Mouse (Mus musculus): ENCODE measurements at regions not wholly inside any gene's neighbourhood (a gene's known extent, or its start where the extent isn't known, plus 50 kb on each side); places are given as distances from the start of the nearest gene placed in this dataset.
A peak's percentile ranks its signal among the peaks of the same experiment; 100 is the strongest.

GRCm38 (mm10) chr19:14343890-14344289 is 254.0 kb downstream of the Tle4 start:
- DNase-seq (ENCODE audit: low spot score) = no peak

- DNase-seq (ENCODE audit: low spot score) = no peak
Observed at GRCm38 (mm10) chr19:14344467-14344866, 253.4 kb downstream of the Tle4 start.

- DNase-seq (ENCODE audit: low spot score) = no peak
Observed at GRCm38 (mm10) chr19:14347026-14347425, 250.8 kb downstream of the Tle4 start.

- DNase-seq (ENCODE audit: low spot score) = no peak
Observed at GRCm38 (mm10) chr19:14347429-14347828, 250.4 kb downstream of the Tle4 start.

DNA sequence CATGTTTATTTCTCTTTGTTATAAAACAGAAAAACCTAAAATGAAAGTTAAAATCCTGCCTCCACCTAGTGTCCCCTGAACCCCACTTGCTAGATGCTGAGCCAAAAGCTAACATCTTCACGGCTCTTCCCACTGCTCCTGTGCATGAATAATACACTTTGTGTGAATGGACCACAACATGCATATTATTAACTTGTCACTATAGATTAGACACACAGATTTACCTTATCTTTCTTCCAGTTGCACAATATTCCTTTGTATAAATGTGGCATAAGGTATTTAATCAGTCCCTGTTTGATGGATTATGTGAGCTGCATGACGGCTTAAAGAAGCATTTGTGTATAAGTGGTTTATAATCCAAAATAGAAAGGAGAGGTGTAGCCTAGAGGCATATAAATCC is 248.1 kb downstream of the Tle4 start:
- DNase-seq (ENCODE audit: low spot score) = no peak

DNA sequence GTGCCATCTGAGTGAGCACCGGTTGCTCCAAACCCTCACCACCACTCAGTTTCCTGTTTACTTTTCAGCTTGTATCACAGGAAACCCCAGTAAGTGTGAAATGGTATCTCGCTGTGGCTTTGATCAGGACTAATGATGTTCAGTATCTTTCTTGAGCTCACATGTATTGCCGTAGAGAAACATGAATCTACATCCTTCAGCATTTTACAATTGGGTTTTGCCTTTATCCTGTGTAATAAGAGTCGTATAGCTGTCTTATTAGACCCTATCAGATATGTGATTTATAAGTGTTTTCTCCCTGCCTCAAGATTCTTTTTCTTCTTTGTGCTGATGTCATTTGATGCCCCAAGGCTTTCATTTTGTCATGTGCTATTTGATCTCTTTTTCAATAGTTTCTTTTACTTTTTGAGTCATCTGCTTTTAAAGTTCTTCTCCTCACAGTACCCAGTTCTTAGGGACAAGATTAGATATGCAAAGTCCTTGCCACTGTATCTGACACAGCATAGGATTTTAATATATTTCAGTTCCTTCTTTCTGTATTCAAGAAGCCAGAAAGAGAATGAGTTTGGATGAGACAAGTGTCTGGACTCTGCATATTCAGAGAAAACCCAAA is 246.0 kb downstream of the Tle4 start:
- DNase-seq (ENCODE audit: low spot score) = no peak

DNA sequence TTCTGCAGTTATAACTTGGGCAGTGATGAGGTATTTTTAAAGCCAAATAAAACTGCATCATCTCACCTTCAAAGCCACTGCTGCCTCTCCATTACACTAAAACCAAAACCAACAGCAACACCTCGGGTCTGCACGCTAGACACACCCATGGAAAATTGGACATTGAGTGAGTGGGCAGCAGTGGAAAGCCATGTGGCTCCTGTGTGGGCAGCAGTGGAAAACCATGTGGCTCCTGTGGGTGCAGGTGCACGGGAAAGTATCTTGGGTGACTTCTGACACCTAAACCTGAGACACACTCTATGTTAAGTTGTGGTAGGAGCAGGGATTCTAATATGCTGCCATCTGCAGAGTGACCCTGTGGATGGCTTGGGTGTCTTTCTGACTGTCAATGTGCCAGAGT is 245.3 kb downstream of the Tle4 start:
- no peak for DNase-seq (ENCODE audit: low spot score)

GRCm38 (mm10) chr19:14353151-14353550 is 244.7 kb downstream of the Tle4 start:
- no peak for DNase-seq (ENCODE audit: low spot score)

GRCm38 (mm10) chr19:14355128-14355527 is 242.7 kb downstream of the Tle4 start:
- DNase-seq (ENCODE audit: low spot score) = no peak

GRCm38 (mm10) chr19:14355946-14356345 is 241.9 kb downstream of the Tle4 start:
- no peak for DNase-seq (ENCODE audit: low spot score)

DNA sequence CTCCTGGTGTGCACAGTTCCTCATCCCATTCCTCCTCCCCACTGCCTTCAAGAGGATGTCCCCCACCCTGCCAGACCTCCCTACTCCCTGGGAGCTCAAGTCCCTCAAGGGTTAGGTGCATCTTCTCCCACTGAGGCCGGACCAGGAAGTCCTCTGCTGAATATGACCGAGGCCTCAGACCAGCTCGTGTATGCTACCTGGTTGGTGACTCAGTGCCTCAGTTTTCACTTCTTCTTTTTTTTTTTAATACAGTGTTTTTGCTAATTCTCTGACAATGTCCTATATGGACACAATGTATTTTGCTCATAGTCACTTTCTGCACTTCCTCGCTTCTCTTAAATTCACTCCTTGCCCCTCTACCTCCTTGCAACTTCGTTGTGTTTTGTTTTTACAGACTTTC is 237.2 kb downstream of the Tle4 start:
- no peak for DNase-seq (ENCODE audit: low spot score)

DNA sequence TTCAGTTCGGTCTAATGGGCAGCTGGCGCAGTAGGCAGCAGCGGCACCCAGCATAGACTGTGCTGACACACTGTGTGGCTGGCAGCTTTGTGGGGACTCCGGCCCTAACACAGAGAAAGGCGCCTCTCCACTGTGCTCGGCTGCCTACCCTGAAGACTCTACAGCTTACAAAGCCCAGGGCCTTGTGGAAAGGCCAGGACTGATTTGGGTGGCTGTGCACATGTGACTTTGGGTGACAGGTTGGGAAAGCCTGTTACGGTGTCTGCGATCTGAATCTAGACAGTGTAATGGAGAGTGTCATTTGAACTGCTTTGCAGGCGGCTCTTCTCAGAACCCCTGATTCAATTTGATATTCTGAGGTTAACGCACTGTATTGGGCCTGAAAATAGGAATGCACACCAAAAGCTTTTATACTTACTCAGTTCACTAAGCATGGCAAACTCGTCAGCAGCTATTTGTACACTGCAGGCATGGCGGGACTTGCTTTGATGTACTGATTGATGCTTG is 228.7 kb downstream of the Tle4 start:
- peak; percentile 27 for DNase-seq (ENCODE audit: low spot score)

- no peak for DNase-seq (ENCODE audit: low spot score)
Observed at GRCm38 (mm10) chr19:14371360-14371759, 226.5 kb downstream of the Tle4 start.

- DNase-seq (ENCODE audit: low spot score) = no peak
Observed at GRCm38 (mm10) chr19:14373996-14374395, 223.9 kb downstream of the Tle4 start.

DNA sequence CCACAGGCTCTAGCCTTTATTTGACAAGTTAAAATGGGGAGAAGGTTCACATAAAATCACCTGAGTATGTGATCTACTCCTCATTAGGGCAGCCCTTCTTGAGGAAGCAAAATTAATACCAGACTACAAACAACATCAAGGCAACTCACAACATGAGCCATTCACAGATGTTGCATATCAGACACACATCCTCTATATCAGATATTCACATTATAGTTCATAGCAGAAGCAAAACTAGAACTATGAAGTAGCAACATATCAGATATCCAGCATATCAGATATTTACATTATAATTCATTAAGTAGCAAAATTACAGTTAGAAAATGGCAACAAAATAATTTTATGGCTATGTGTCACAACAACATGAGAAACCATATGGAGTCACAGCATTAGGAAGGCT is 217.0 kb downstream of the Tle4 start:
- no peak for DNase-seq (ENCODE audit: low spot score)

GRCm38 (mm10) chr19:14387796-14388195 is 210.1 kb downstream of the Tle4 start:
- no peak for DNase-seq (ENCODE audit: low spot score)

DNA sequence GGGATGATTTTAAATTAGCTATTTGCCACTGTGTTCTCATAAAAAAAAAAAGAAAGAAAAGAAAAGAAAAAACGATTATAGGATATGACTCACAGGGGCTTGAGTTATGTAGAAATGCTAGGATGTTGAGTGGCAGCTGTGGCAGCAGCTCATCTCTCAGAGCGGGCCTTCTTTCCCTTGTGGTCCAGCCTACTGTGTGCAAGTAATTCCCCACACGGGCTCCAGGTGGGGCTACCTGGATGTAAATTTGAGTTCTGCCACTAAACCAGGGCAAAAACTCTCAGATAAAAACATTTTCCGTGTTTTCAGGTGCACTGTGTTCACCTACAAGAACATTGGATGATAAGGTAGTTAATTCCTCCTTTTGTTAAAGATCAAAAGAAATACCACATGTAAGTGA is 209.3 kb downstream of the Tle4 start:
- no peak for DNase-seq (ENCODE audit: low spot score)

DNA sequence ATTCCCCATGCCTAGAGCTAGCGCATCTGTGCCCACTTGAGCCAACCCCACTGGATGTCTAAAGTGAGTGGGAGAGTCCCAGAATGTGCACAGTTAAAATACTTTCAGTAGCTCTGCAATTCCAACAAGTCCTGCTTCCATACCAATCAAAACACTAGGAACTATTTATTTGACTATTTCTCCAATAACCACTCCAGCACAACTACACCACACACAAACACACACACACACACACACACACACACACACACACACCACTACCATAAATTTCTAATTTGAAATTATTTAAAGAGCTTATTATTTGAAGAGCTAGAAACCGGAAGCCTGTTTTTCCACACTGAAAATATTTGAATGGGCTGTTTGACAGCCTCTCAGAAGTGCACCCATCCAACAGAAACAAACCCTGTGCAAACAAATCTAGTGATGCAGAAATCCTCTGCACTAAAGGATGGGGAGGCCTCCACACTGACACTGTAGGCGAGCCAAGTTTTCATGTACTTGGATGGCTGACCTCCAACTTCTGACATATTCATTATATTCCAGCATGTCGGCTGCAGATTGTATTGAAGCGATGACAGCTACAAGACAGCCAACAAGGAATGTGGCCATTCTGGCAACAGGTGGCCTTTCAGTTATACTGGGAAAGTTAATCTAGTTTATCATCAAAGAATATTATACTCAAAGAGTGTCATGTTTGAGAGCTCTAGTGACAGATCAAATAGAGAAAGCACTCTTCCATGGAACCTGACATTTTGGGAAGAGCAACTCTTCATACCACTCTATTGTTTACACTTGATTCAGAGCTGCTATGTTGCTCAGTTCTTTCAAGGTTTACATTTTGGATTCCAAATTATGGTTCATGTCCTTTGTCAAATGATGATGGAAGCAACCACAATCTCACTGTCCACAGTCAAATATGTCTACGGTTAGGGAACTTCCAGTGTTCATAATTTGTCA is 207.7 kb downstream of the Tle4 start:
- no peak for DNase-seq (ENCODE audit: low spot score)

GRCm38 (mm10) chr19:14390914-14391313 is 206.9 kb downstream of the Tle4 start:
- no peak for DNase-seq (ENCODE audit: low spot score)
